Mouse (Mus musculus) thymus, postnatal 10 days (tissue): ENCODE data around the gene Bfsp1.

Experiments
- DNase-seq, 2 experiments: peaks; one replicate each; pipeline ENCODE4 v3.0.0; 2021; ENCODE audit warnings: low spot score in 2 of 2

Gene Bfsp1

GRCm38 (mm10) chr2:143796335-143797013, 66.5 kb downstream of the Bfsp1 start:
- no peak for DNase-seq

GRCm38 (mm10) chr2:143795858-143796257, 67.1 kb downstream of the Bfsp1 start:
- DNase-seq: no peak

GRCm38 (mm10) chr2:143789911-143790310, 73.1 kb downstream of the Bfsp1 start:
- DNase-seq: no peak

- no peak for DNase-seq
Measured at GRCm38 (mm10) chr2:143780310-143780709, 82.7 kb downstream of the Bfsp1 start.
